Mouse (Mus musculus) liver, embryonic 14.5 days (tissue): ENCODE measurements around the gene Myo18a.

Source experiments
- CTCF ChIP-seq: IDR thresholded peaks from 2 replicates; pipeline ENCODE4 v1.5.1; 2016; ENCODE audit warnings: antibody characterized with exemption, low read depth, control low read depth
- EP300 ChIP-seq: IDR thresholded peaks from 2 replicates; pipeline ENCODE4 v1.6.1; 2016; ENCODE audit warnings: antibody characterized with exemption, low read depth

DNA sequence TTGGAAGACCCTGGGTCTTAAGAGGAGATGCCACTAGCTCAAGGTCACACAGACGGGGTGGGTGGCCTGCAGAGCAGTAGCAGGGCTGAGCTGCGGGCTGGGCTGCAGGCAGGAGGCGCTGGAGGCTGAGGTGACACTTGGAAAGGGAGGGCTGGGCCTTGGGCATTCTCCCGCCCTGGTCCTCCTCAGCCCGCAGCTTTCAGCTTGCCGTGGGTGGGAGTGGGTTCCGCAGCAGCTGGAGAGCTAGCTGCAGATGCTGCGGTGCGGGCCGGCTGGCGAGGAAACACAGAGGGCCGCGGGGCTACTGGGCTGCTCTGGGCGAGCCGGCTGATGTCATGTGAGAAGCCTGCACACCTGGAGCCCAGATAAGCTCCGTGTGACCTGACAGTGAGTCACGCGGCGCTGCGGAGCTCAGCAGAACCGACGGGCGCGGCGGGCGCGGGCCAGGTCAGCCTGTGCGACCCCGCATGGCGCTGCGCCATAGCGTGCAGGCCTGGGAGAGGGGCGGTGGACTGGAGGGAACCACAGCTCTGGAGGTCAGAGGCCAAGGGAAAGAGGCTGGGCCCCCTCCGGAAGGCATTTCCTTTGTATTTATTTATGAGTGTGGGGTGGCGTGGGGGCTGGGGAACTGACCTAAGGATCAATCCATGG is 3.4 kb downstream of the Myo18a start:
- TF ChIP-seq CTCF (peak; percentile 91), EP300 (no peak)
